Mouse (Mus musculus): ENCODE measurements around the gene Xkrx. TPM values are rescaled to one million over a fixed set of nuclear protein-coding genes. Genes with fewer than 3 reads are reported as not detected.
A peak's percentile ranks its signal among the peaks of the same experiment; 100 is the strongest.
"Not testable (repeated sequence)": the region's sequence is repeated elsewhere in the genome, so short reads cannot be mapped to it uniquely, and the experiment has no call there.

Xkrx gene
- polyA plus RNA-seq (2014; fragmentation: Nextera tagmentation; extraction: Ambion mirVana) = 0.16 TPM in 1 of 2 replicates, not detected in the other

DNA sequence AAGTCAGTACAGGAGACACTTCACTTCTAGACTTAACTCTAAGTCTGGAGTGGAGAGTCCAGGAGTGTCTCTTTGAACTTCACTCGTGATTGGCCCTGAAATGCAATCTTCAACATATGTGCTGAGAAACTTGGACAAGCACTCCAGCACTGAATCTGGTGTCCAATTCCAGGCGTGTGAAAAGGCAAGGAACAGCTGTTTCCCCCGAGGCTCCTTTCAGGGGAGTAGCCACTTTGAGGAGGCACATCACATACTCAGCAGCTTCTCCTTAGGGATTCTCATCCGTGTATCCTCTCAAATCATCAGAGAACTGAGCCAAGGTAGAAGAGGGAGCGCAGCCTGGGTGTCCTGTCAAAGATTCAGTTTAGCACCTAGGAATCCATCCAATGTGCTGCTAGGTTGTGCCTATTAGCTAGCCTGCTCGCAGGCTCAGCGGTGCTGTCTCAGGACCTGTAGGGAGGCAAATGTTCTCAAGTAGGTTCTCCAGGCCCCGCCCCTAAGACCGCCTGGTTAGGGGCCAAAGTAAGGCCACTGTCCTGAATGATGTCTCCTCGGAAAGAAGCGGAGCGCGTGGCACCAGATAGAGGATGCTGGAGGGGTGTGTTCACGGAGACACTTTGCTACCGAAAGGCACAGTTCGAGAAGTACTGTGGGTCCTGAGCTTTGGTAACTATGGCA, at the start of gene Xkrx:
Gene Xkrx, minus strand, starts transcription at position 34 of the 678 bp plus-strand sequence.
- Histone ChIP-seq H3K9ac (ENCODE audit: low read length) (no peak within 1 kb of the TSS), H3K27me3 (replicated peaks; ENCODE audit: control insufficient read depth, insufficient read depth, low read length) (no peaks in the 10 kb centered on the region), H3K4me1 (replicated peaks; ENCODE audit: control insufficient read depth, insufficient read depth, low read length) (no peaks in the 10 kb centered on the region), H3K4me3 (ENCODE audit: low read depth, low read length) (peak within 1 kb of the TSS; percentile 10; the same call in 1 of the 2 replicates), H3K4me2 (ENCODE audit: low read length) (peak within 1 kb of the TSS; percentile 45), H3K36me3 (ENCODE audit: control insufficient read depth, insufficient read depth, low read length) (no peaks in the 10 kb centered on the region), H3K9me3 (ENCODE audit: control insufficient read depth, low read length) (no peaks in the 10 kb centered on the region), H3K27ac (ENCODE audit: low read depth) (no peak within 1 kb of the TSS)
- DNase-seq (ENCODE audit: low spot score) (no peak), ATAC-seq (replicated peaks; ENCODE audit: low FRiP score, low TSS enrichment, low read depth) (no peak)
- WGBS = 19% methylated on average over 16 of the region's 16 CpGs

DNA sequence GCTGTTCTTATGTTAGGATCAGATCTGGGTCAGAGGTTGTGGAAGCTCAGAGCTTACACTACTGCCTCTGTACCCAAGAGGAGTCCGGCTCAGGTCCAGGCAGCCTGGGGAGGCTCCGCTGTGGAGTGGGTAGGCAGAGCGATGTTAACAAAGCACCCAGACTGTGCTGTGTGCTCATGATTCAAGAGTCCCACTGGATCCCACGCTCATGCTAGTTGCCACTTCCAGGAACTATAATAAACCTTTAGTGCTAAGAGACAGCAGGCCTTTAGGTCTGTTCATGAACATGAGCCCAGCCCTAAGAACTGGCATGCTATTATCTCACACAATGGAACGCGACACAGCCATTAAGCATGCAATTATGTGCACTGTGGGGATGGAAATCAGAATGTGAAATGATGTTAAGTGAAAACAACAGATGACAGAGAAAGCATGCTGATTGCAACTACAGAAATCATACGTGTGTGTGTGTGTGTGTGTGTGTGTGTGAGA, 49.3 kb upstream of the Xkrx start:
- H3K9ac ChIP-seq (ENCODE audit: low read length) = no peak overlapping the region
- 87% methylated on average over 7 of the region's 7 CpGs for WGBS
- H3K4me1 ChIP-seq (replicated peaks; ENCODE audit: control insufficient read depth, insufficient read depth, low read length) = no peaks in the 10 kb centered on the region
- ATAC-seq (replicated peaks; ENCODE audit: low FRiP score, low TSS enrichment, low read depth) (no peak), DNase-seq (ENCODE audit: low spot score) (no peak)
- H3K4me3 ChIP-seq (ENCODE audit: low read depth, low read length) = no peak overlapping the region
- H3K4me2 ChIP-seq (ENCODE audit: low read length) = no peak overlapping the region
- H3K9me3 ChIP-seq (ENCODE audit: control insufficient read depth, low read length) = no peaks in the 10 kb centered on the region
- no peak overlapping the region for H3K27ac ChIP-seq (ENCODE audit: low read depth)
- H3K36me3 ChIP-seq (ENCODE audit: control insufficient read depth, insufficient read depth, low read length) = no peaks in the 10 kb centered on the region
- no peaks in the 10 kb centered on the region for H3K27me3 ChIP-seq (replicated peaks; ENCODE audit: control insufficient read depth, insufficient read depth, low read length)

DNA sequence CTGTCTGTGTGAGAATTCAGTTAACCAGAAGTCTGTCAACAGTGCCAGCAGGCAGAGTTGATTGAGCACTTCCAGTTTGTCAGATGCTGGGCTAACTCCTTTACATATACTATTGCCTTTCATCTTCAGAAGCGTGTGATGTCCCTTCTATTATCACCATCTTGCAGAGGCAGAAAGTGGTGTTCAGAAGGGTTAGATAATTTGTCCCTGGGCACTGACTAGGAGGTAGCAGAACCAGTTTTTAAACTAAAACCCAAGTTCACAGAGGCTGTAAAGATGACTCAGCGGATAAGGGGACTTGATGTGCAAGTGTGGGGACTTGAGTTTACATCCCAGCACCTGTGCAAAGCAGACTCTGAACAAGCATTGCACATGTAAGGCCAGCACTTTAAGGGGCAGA, 46.6 kb upstream of the Xkrx start:
- no peak overlapping the region for H3K4me2 ChIP-seq (ENCODE audit: low read length)
- no peaks in the 10 kb centered on the region for H3K27me3 ChIP-seq (replicated peaks; ENCODE audit: control insufficient read depth, insufficient read depth, low read length)
- WGBS = 72% methylated on average over 2 of the region's 2 CpGs
- ATAC-seq (replicated peaks; ENCODE audit: low FRiP score, low TSS enrichment, low read depth) = no peak
- no peaks in the 10 kb centered on the region for H3K4me1 ChIP-seq (replicated peaks; ENCODE audit: control insufficient read depth, insufficient read depth, low read length)
- H3K36me3 ChIP-seq (ENCODE audit: control insufficient read depth, insufficient read depth, low read length) = no peaks in the 10 kb centered on the region
- DNase-seq (ENCODE audit: low spot score) = no peak
- no peak overlapping the region for H3K9ac ChIP-seq (ENCODE audit: low read length)
- H3K27ac ChIP-seq (ENCODE audit: low read depth) = no peak overlapping the region
- no peak overlapping the region for H3K4me3 ChIP-seq (ENCODE audit: low read depth, low read length)
- no peaks in the 10 kb centered on the region for H3K9me3 ChIP-seq (ENCODE audit: control insufficient read depth, low read length)

DNA sequence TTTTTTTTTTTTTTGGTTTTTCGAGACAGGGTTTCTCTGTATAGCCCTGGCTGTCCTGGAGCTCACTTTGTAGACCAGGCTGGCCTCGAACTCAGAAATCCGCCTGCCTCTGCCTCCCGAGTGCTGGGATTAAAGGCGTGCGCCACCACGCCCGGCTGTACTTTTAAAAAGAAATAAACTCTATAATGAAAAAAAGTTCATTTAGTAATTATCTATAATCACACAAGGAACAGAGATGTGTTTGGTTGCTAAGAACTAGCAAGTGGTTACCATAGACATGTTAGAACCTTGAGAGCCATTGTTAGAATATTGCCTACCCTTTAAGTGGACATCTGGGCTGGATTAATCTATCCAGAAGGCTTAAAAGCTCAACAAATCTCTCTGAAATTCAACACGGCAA, 25.3 kb upstream of the Xkrx start, which contains the start of gene Arl13a:
Gene Arl13a, plus strand, starts transcription at position 301 of the 400 bp plus-strand sequence.
- not testable (repeated sequence) for DNase-seq (ENCODE audit: low spot score); H3K27me3 ChIP-seq (replicated peaks; ENCODE audit: control insufficient read depth, insufficient read depth, low read length); H3K4me1 ChIP-seq (replicated peaks; ENCODE audit: control insufficient read depth, insufficient read depth, low read length); H3K9me3 ChIP-seq (ENCODE audit: control insufficient read depth, low read length); H3K36me3 ChIP-seq (ENCODE audit: control insufficient read depth, insufficient read depth, low read length); H3K27ac ChIP-seq (ENCODE audit: low read depth); ATAC-seq (replicated peaks; ENCODE audit: low FRiP score, low TSS enrichment, low read depth); H3K4me3 ChIP-seq (ENCODE audit: low read depth, low read length); H3K4me2 ChIP-seq (ENCODE audit: low read length); H3K9ac ChIP-seq (ENCODE audit: low read length)
- 89% methylated on average over 8 of the region's 9 CpGs for WGBS

DNA sequence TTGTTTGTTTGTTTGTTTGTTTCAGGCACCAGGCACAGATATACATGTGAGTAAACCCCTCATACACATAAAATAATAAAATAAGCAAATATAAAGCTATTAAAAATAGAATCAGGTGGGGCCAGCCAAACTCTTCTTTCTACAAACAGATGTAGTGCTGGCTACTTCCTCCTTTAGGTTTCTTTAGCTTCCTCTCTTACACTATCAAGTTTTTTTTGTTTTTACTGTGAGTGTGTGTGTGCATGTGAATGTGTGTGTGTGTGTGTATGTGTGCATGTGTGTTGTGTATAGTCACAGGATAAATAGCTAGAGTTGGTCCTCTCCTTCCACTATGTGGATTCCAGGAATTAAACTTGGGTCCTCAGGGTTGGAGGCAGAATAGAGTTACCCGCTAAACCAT, 12.8 kb upstream of the Xkrx start:
- Histone ChIP-seq H3K4me1 (replicated peaks; ENCODE audit: control insufficient read depth, insufficient read depth, low read length) (no peaks in the 10 kb centered on the region), H3K9ac (ENCODE audit: low read length) (no peak overlapping the region), H3K9me3 (ENCODE audit: control insufficient read depth, low read length) (no peaks in the 10 kb centered on the region), H3K27me3 (replicated peaks; ENCODE audit: control insufficient read depth, insufficient read depth, low read length) (no peaks in the 10 kb centered on the region), H3K27ac (ENCODE audit: low read depth) (no peak overlapping the region), H3K4me3 (ENCODE audit: low read depth, low read length) (no peak overlapping the region), H3K4me2 (ENCODE audit: low read length) (no peak overlapping the region), H3K36me3 (ENCODE audit: control insufficient read depth, insufficient read depth, low read length) (no peaks in the 10 kb centered on the region)
- ATAC-seq (replicated peaks; ENCODE audit: low FRiP score, low TSS enrichment, low read depth) = no peak
- WGBS = 100% methylated on average over 1 of the region's 1 CpGs
- DNase-seq (ENCODE audit: low spot score) = no peak

DNA sequence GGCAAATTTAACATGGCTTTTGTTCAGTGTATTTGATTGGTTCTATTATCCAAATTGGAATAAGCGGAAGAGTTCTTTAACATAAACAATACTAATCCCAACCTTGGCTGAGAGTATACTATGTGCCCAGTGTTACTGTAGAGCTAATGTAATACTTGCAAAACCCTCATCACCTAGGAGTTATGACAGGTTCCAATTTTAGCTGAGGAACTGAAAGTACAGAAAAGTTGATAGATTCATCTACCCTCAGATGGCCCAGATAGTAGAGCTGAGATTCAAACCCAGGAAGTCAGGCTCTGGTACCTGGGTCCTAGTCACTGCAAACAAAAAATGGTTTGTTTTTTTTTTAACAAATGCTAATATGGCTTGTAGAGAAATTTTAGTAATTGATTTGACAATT, 8.7 kb upstream of the Xkrx start:
- no peaks in the 10 kb centered on the region for H3K36me3 ChIP-seq (ENCODE audit: control insufficient read depth, insufficient read depth, low read length)
- no peak overlapping the region for H3K27ac ChIP-seq (ENCODE audit: low read depth)
- no peak overlapping the region for H3K4me2 ChIP-seq (ENCODE audit: low read length)
- H3K4me3 ChIP-seq (ENCODE audit: low read depth, low read length) = no peak overlapping the region
- no peak for DNase-seq (ENCODE audit: low spot score)
- no peaks in the 10 kb centered on the region for H3K4me1 ChIP-seq (replicated peaks; ENCODE audit: control insufficient read depth, insufficient read depth, low read length)
- H3K9me3 ChIP-seq (ENCODE audit: control insufficient read depth, low read length) = no peaks in the 10 kb centered on the region
- 96% methylated on average over 1 of the region's 1 CpGs for WGBS
- H3K9ac ChIP-seq (ENCODE audit: low read length) = no peak overlapping the region
- ATAC-seq (replicated peaks; ENCODE audit: low FRiP score, low TSS enrichment, low read depth) = no peak
- no peaks in the 10 kb centered on the region for H3K27me3 ChIP-seq (replicated peaks; ENCODE audit: control insufficient read depth, insufficient read depth, low read length)

DNA sequence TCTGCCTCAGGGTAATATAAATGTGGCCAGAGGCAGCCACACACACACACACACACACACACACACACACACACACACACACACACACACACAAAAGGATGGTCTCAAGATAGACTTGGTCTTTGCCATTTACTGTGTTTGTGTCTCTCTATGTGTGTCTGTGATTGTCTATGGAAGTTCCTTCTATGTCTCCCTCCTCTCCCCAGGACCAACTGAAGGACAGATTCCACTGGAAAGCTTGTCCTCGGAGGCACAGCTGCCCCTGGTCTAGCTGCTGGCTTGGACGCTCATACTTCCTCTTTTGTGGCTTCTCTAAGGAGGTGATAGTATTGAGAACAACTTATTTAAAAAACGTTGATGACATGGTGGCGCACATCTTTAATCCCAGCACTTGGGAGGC, 1.6 kb upstream of the Xkrx start:
- WGBS = 38% methylated on average over 4 of the region's 4 CpGs
- no peaks in the 10 kb centered on the region for H3K4me1 ChIP-seq (replicated peaks; ENCODE audit: control insufficient read depth, insufficient read depth, low read length)
- H3K9me3 ChIP-seq (ENCODE audit: control insufficient read depth, low read length) = no peaks in the 10 kb centered on the region
- H3K36me3 ChIP-seq (ENCODE audit: control insufficient read depth, insufficient read depth, low read length) = no peaks in the 10 kb centered on the region
- no peak for DNase-seq (ENCODE audit: low spot score)
- ATAC-seq (replicated peaks; ENCODE audit: low FRiP score, low TSS enrichment, low read depth) = no peak
- H3K4me2 ChIP-seq (ENCODE audit: low read length) = no peak overlapping the region
- H3K27ac ChIP-seq (ENCODE audit: low read depth) = no peak overlapping the region
- no peak overlapping the region for H3K9ac ChIP-seq (ENCODE audit: low read length)
- H3K27me3 ChIP-seq (replicated peaks; ENCODE audit: control insufficient read depth, insufficient read depth, low read length) = no peaks in the 10 kb centered on the region
- no peak overlapping the region for H3K4me3 ChIP-seq (ENCODE audit: low read depth, low read length)

DNA sequence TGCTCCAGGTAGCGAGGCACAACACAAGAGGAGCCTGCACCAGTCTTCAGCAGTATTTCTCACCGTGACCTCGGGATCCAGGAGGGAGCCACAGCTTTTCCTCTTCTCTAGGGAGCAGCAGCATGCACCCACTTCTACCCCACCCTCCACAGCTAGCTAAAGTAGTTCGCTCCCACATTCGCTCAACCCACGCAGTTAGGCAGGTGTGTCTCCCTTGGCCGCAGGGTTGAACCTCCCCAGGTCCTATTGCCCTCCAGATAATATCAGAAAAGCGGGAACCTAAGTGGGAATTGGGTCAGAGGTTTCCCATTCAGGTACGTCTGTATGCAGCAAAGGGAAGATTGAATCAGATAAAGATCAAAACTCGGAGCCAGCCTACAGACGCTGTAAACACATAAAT, 950 bp upstream of the Xkrx start:
- H3K4me1 ChIP-seq (replicated peaks; ENCODE audit: control insufficient read depth, insufficient read depth, low read length) = no peaks in the 10 kb centered on the region
- no peaks in the 10 kb centered on the region for H3K9me3 ChIP-seq (ENCODE audit: control insufficient read depth, low read length)
- peak overlapping the region; percentile 10; the same call in 1 of the 2 replicates for H3K4me3 ChIP-seq (ENCODE audit: low read depth, low read length)
- H3K4me2 ChIP-seq (ENCODE audit: low read length) = peak overlapping the region; percentile 45
- H3K36me3 ChIP-seq (ENCODE audit: control insufficient read depth, insufficient read depth, low read length) = no peaks in the 10 kb centered on the region
- H3K27ac ChIP-seq (ENCODE audit: low read depth) = no peak overlapping the region
- no peaks in the 10 kb centered on the region for H3K27me3 ChIP-seq (replicated peaks; ENCODE audit: control insufficient read depth, insufficient read depth, low read length)
- DNase-seq (ENCODE audit: low spot score) = no peak
- 17% methylated on average over 11 of the region's 11 CpGs for WGBS
- ATAC-seq (replicated peaks; ENCODE audit: low FRiP score, low TSS enrichment, low read depth) = no peak
- no peak overlapping the region for H3K9ac ChIP-seq (ENCODE audit: low read length)

DNA sequence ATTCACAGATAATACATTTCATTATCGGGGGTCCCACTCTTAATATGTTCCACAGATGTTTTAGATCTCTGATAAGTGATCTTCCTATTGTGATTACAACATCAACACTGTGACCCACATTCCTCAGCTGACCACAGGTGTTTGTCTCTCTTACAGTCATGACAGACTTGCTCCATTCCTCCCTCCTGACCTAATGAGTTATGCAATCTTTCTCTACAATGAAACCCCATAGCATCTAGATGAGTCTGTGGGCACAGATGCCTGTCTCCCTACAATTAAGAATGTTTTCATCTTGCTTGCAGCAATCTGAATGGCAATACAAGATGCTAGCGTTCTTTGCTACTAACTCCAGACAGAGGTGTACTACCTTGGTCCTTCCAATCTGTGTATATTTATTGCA, 1.4 kb downstream of the Xkrx start:
- no peak for ATAC-seq (replicated peaks; ENCODE audit: low FRiP score, low TSS enrichment, low read depth)
- WGBS = 90% methylated on average over 2 of the region's 2 CpGs
- H3K4me1 ChIP-seq (replicated peaks; ENCODE audit: control insufficient read depth, insufficient read depth, low read length) = no peaks in the 10 kb centered on the region
- no peaks in the 10 kb centered on the region for H3K36me3 ChIP-seq (ENCODE audit: control insufficient read depth, insufficient read depth, low read length)
- H3K4me3 ChIP-seq (ENCODE audit: low read depth, low read length) = no peak overlapping the region
- no peaks in the 10 kb centered on the region for H3K27me3 ChIP-seq (replicated peaks; ENCODE audit: control insufficient read depth, insufficient read depth, low read length)
- H3K9ac ChIP-seq (ENCODE audit: low read length) = no peak overlapping the region
- no peak for DNase-seq (ENCODE audit: low spot score)
- no peaks in the 10 kb centered on the region for H3K9me3 ChIP-seq (ENCODE audit: control insufficient read depth, low read length)
- no peak overlapping the region for H3K4me2 ChIP-seq (ENCODE audit: low read length)
- H3K27ac ChIP-seq (ENCODE audit: low read depth) = no peak overlapping the region

Data from intestine, embryonic 14.5 days (tissue).